Mouse (Mus musculus) ES-Bruce4 (cell line): ENCODE data around the gene Terb2.

Experiments
- EP300 ChIP-seq: IDR thresholded peaks from 2 replicates; pipeline ENCODE4 v1.6.1; 2011; ENCODE audit warnings: low read depth, low read length; ENCODE audit not compliant: insufficient read depth
- POLR2A ChIP-seq: IDR thresholded peaks from one replicate; pipeline ENCODE4 v1.8.1; 2011; ENCODE audit warnings: low read length; ENCODE audit not compliant: insufficient read depth

DNA sequence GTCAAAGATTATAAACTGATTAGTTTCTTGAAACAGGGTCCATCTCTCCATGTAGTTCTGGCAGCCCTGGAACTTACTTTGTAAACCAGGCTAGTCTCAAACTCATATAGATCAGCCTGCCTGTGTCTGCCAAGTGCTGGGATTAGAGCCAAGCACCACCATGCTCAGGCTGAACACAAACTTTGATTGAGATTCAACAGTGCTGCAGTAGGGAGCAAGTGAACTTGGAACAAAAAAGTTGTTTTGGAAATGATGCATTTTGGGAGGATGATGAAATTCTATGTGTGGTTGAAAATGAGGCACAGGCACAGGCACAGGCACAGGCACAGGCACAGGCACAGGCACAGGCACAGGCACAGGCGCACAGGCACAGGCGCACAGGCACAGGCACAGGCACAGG is 13.9 kb upstream of the Terb2 start:
- TF ChIP-seq EP300, result no peak
- TF ChIP-seq POLR2A, result no peak
